Comparison of ENCODE assay signal across 11 mouse cellular contexts in the genomic region with DNA sequence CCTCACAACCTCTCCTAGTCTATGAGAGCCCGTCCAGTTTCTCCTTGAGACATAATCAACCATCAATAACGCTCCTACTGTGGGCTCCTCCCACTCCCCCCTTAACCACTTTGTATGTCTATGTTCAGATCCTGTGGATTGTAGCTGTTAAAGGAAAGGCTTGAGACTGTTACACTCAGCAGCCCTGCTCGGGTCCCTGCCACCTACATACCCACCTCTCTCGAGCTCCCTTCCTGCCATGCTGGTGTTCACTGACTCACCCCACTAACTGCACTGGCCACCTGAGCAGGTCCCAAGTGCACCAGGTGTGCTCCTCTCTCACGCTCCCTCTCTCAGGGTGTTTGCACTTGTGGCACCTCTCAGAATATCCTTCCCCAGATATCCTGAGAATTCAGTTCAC.
"Had no signal": no experiment of that assay in that cellular context is flagged by ENCODE, and none has a peak within 500 bp of the region (broad histone marks: within the 10 kb centered on the region; RNA-seq: fewer than 3 reads in every experiment).

No protein-coding gene starts in this region.

- ATAC-seq: lung, postnatal 0 days; midbrain, embryonic 13.5 days had no signal

- DNase-seq: kidney, adult 2 months; kidney, postnatal 14 days; lung, adult 2 months; lung, postnatal 4 days; right cerebral cortex, postnatal 14 days; thymus, postnatal 36 days had no signal

- H3K4me3 ChIP-seq: kidney, embryonic 15.5 days; limb, embryonic 10.5 days; midbrain, embryonic 13.5 days; stomach, embryonic 15.5 days had no signal

- H3K4me2 ChIP-seq: kidney, embryonic 15.5 days; midbrain, embryonic 13.5 days; stomach, embryonic 15.5 days had no signal

- H3K27me3 ChIP-seq: kidney, embryonic 15.5 days; midbrain, embryonic 13.5 days; stomach, embryonic 15.5 days had no signal

- H3K27ac ChIP-seq: kidney, embryonic 15.5 days; limb, embryonic 10.5 days; midbrain, embryonic 13.5 days; stomach, embryonic 15.5 days had no signal

- H3K36me3 ChIP-seq: limb, embryonic 10.5 days; midbrain, embryonic 13.5 days; stomach, embryonic 15.5 days had no signal

- H3K9ac ChIP-seq: kidney, embryonic 15.5 days; midbrain, embryonic 13.5 days; stomach, embryonic 15.5 days had no signal

- H3K4me1 ChIP-seq: midbrain, embryonic 13.5 days had no signal

- H3K9me3 ChIP-seq: kidney, embryonic 15.5 days; limb, embryonic 10.5 days; midbrain, embryonic 13.5 days; stomach, embryonic 15.5 days had no signal
